Mouse (Mus musculus): ENCODE measurements at regions not wholly inside any gene's neighbourhood (a gene's known extent, or its start where the extent isn't known, plus 50 kb on each side); places are given as distances from the start of the nearest gene placed in this dataset.

DNA sequence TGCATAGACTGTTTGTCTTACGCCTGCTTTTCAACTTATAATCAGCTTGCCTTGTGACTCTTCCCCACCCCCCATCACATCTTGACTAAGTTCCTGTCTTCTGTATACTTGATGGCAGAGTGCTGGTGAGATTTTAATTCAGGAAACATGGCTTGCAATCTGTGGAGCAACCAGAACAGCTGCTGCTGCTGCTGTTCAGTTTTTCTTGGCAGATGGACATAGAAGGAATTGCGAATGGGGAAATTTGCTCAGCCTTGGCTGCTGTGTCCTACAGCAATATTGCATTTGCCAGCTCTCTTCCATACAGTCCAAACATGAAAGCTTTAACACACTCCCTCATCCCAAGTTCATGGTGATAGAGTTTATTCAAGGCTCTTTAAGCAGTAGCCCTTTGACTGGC, 262.3 kb downstream of the Pros1 start:
- TF ChIP-seq CTCF (IDR thresholded peaks at IDR 0.05; ENCODE audit: extremely low read depth, insufficient read depth, low read length) (no peak), POLR2A (IDR thresholded peaks at IDR 0.05; ENCODE audit: extremely low read depth, insufficient read depth, low read length) (no peak)

All from cortical plate, adult 2 months (tissue).